Mouse (Mus musculus) heart, postnatal 0 days (tissue): ENCODE measurements around the gene Gcn1l1.

Experiments
- CTCF ChIP-seq: IDR thresholded peaks from 2 replicates; pipeline ENCODE4 v1.5.1; 2016; ENCODE audit warnings: antibody characterized with exemption, control low read depth, low read depth
- EP300 ChIP-seq: IDR thresholded peaks from 2 replicates; pipeline ENCODE4 v1.6.1; 2016; ENCODE audit warnings: antibody characterized with exemption, low read depth

DNA sequence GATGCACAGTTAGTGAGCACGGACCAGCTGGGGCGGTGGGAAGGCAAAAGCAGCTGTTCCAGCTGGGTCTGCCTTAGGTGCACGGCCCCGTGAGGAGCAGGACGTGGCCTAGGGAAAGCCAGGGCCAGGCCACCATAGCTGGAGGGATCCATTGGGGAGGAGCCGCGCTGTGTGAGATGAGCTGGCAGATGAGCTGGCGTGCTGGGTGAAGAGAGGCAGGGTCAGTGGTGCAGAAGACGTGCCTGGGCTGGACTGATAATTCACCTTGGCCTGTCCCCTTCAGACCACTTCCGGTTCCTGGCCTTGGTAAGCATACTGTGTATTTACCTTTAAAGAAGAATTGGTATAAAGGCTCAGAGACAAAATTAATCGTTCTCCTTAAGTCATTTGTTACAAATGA is 46.5 kb downstream of the Gcn1l1 start:
- TF ChIP-seq EP300 (no peak), CTCF (no peak)
